Mouse (Mus musculus) adrenal gland, postnatal 14 days (tissue): ENCODE measurements around the gene Lta. TPM values are rescaled to one million over a fixed set of nuclear protein-coding genes. Genes with fewer than 3 reads are reported as not detected.

Experiments used
- DNase-seq: peaks from one replicate; pipeline ENCODE4 v3.0.0; 2021; ENCODE audit warnings: mixed read lengths
- microRNA-seq, 2 experiments: library from miRNA; unstranded; fragments of <30 nt; microRNA quantifications; one replicate each; pipeline ENCODE4 v1.2.0; 2021
- total RNA-seq: library from RNA; stranded (reverse); gene quantifications from 2 replicates; pipeline ENCODE4 v1.2.3, GENCODE M21; 2021

Lta gene
- total RNA-seq, 1 experiment from 2014 or later, result 0.33 TPM

GRCm38 (mm10) chr17:35158850-35159593, 46.1 kb downstream of the Lta start:
- no peak for DNase-seq

- DNase-seq, result no peak
Observed at GRCm38 (mm10) chr17:35157661-35158175, 47.4 kb downstream of the Lta start.

- no peak for DNase-seq
Observed at GRCm38 (mm10) chr17:35157254-35157653, 47.9 kb downstream of the Lta start.

GRCm38 (mm10) chr17:35156461-35157200, 48.5 kb downstream of the Lta start:
- no peak for DNase-seq

GRCm38 (mm10) chr17:35155451-35155850, 49.7 kb downstream of the Lta start:
- no peak for DNase-seq

- no peak for DNase-seq
Observed at GRCm38 (mm10) chr17:35154616-35155015, 50.5 kb downstream of the Lta start.

GRCm38 (mm10) chr17:35153931-35154330, 51.2 kb downstream of the Lta start:
- no peak for DNase-seq

Small RNA genes within 50 kb of the gene (microRNA-seq; reads per million reads assigned to microRNA genes)
- gene Mir6973a, result 0 reads per million in 2 experiments
- 0 to 0.43 reads per million in 2 experiments for gene Mir6974
- 0.43 to 1.1 reads per million in 2 experiments for gene Mir6975
- 0 to 1.1 reads per million in 2 experiments for gene Mir8094

Other genes with a start within 250 kb of the Lta start
- gene Hspa1b, start 246.1 kb downstream of the Lta start, total RNA-seq, result 29.6 and 90.6 TPM in 2 replicates
- not detected in 2 replicates for gene Gm20481, start 235.4 kb downstream of the Lta start, total RNA-seq
- gene Hspa1a, start 233.2 kb downstream of the Lta start, total RNA-seq, result 12.7 and 38.7 TPM in 2 replicates
- gene Hspa1l, start 232.6 kb downstream of the Lta start, total RNA-seq, result 0.34 and 0.37 TPM in 2 replicates
- 39.4 and 44.2 TPM in 2 replicates for gene Lsm2, start 223.5 kb downstream of the Lta start, total RNA-seq
- 55.3 and 71.7 TPM in 2 replicates for gene Vars, start 204.4 kb downstream of the Lta start, total RNA-seq
- gene Vwa7, start 188.8 kb downstream of the Lta start, total RNA-seq, result 0.85 and 1.2 TPM in 2 replicates
- gene Sapcd1, start 177.3 kb downstream of the Lta start, total RNA-seq, result 1.3 and 1.7 TPM in 2 replicates
- 1.8 and 3.6 TPM in 2 replicates for gene Msh5, start 158.6 kb downstream of the Lta start, total RNA-seq
- gene Clic1, start 155.4 kb downstream of the Lta start, total RNA-seq, result 83.0 and 109 TPM in 2 replicates
- gene Ddah2, start 146.3 kb downstream of the Lta start, total RNA-seq, result 24.2 and 30.6 TPM in 2 replicates
- gene Ly6g6c, start 140.0 kb downstream of the Lta start, total RNA-seq, result not detected in 2 replicates
- 0.26 and 0.71 TPM in 2 replicates for gene Mpig6b, start 139.2 kb downstream of the Lta start, total RNA-seq
- gene Ly6g6e, start 128.4 kb downstream of the Lta start, total RNA-seq, result not detected in 2 replicates
- gene Ly6g6d, start 127.3 kb downstream of the Lta start, total RNA-seq, result 1.1 and 1.7 TPM in 2 replicates
- gene Ly6g6f, start 119.7 kb downstream of the Lta start, total RNA-seq, result not detected in 2 replicates
- 69.7 and 76.3 TPM in 2 replicates for gene Abhd16a, start 116.1 kb downstream of the Lta start, total RNA-seq
- gene Ly6g5c, start 97.1 kb downstream of the Lta start, total RNA-seq, result not detected in 2 replicates
- 0.33 and 1.1 TPM in 2 replicates for gene Ly6g5b, start 89.9 kb downstream of the Lta start, total RNA-seq
- 11.3 and 12.3 TPM in 2 replicates for gene Gpank1, start 83.9 kb downstream of the Lta start, total RNA-seq
- 210 and 214 TPM in 2 replicates for gene Csnk2b, start 83.3 kb downstream of the Lta start, total RNA-seq
- gene D17H6S53E, start 79.0 kb downstream of the Lta start, total RNA-seq, result 23.6 and 24.8 TPM in 2 replicates
- 3.3 and 35.6 TPM in 2 replicates for gene Apom, start 73.3 kb downstream of the Lta start, total RNA-seq
- gene Bag6, start 70.2 kb downstream of the Lta start, total RNA-seq, result 357 and 375 TPM in 2 replicates
- gene Prrc2a, start 40.5 kb downstream of the Lta start, total RNA-seq, result 246 and 247 TPM in 2 replicates
- 3.3 and 5.6 TPM in 2 replicates for gene Aif1, start 29.3 kb downstream of the Lta start, total RNA-seq
- 5.6 and 11.9 TPM in 2 replicates for gene Lst1, start 16.9 kb downstream of the Lta start, total RNA-seq
- gene Ltb, start 10.9 kb downstream of the Lta start, total RNA-seq, result 4.3 and 35.6 TPM in 2 replicates
- 0.33 and 1.4 TPM in 2 replicates for gene Tnf, start 3.3 kb downstream of the Lta start, total RNA-seq
- gene Gm16181, start 15.5 kb upstream of the Lta start, total RNA-seq, result 0.67 TPM in 1 of 2 replicates, not detected in the other
- gene Atp6v1g2, start 28.3 kb upstream of the Lta start, total RNA-seq, result 7.0 and 8.2 TPM in 2 replicates
- 15.3 and 17.7 TPM in 2 replicates for gene Nfkbil1, start 30.4 kb upstream of the Lta start, total RNA-seq
- gene Ddx39b, start 36.4 kb upstream of the Lta start, total RNA-seq, result 200 and 232 TPM in 2 replicates
- 93.3 and 154 TPM in 2 replicates for gene H2-D1, start 57.4 kb upstream of the Lta start, total RNA-seq
- gene H2-Q1, start 115.1 kb upstream of the Lta start, total RNA-seq, result 1.7 and 2.7 TPM in 2 replicates
- 0.49 and 1.3 TPM in 2 replicates for gene H2-Q2, start 136.9 kb upstream of the Lta start, total RNA-seq
- 16.3 and 26.4 TPM in 2 replicates for gene H2-Q4, start 174.3 kb upstream of the Lta start, total RNA-seq
- 0.74 and 7.4 TPM in 2 replicates for gene H2-Q6, start 219.5 kb upstream of the Lta start, total RNA-seq
- 2.7 and 11.1 TPM in 2 replicates for gene H2-Q7, start 233.8 kb upstream of the Lta start, total RNA-seq